Mouse (Mus musculus): ENCODE measurements at regions not wholly inside any gene's neighbourhood (a gene's known extent, or its start where the extent isn't known, plus 50 kb on each side); places are given as distances from the start of the nearest gene placed in this dataset.

DNA sequence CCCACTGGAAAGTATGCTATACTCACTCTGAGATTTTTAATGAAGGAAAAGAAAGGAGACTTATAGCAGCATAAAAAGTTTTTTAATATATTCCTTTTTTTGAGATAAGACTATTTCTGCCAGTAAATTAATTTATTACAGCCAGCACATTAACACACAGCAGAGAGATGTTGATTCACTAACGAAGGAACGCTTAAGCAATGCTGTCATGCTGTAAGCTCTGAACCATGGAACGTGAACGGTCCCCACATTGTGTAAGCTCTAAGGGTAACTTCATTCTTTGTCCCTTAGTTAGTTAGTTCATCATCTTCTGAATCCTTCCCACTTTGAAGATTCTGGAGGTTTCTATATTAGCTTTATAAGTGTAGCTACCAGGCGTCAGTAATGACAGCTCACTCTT, 79.8 kb upstream of the Smarcad1 start:
- TF ChIP-seq CTCF (IDR thresholded peaks at IDR 0.05; ENCODE audit: low read depth, low read length) = no peak
- no peak for TF ChIP-seq POLR2A (IDR thresholded peaks at IDR 0.05; ENCODE audit: insufficient read depth, low read length)
- TF ChIP-seq EP300 (IDR thresholded peaks at IDR 0.05; ENCODE audit: insufficient read depth, low read depth, low read length) = no peak
